Mouse (Mus musculus) thymus, adult 18-20 months (tissue): Measurements from ENCODE around the gene Scrg1.
"Not testable (repeated sequence)": the region's sequence is repeated elsewhere in the genome, so short reads cannot be mapped to it uniquely, and the experiment has no call there.

Experiments
- DNase-seq, 2 experiments: peaks; one replicate each; pipeline ENCODE4 v3.0.0; 2022; ENCODE audit warnings: mixed read lengths in 2 of 2

The Scrg1 gene

DNA sequence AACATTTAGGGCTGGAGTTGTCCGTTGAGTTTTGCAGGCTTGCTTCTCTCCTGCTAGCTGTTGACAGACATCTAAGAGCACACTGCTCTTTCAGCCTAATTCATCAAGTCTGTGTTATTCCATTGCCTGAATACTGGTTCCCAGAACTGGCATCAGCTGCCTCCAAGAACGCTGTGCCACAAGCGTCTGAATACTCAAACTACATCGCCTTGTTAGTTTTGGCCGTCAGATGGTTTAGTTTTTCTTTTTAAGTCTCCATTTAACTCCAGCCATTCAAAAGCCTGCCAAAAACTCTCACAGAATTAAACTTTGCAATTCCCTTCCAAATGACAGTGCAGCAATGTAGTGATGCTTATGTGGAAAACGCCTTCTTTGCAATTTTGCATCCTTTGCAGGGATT is 1.4 kb downstream of the Scrg1 start:
- no peak for DNase-seq

DNA sequence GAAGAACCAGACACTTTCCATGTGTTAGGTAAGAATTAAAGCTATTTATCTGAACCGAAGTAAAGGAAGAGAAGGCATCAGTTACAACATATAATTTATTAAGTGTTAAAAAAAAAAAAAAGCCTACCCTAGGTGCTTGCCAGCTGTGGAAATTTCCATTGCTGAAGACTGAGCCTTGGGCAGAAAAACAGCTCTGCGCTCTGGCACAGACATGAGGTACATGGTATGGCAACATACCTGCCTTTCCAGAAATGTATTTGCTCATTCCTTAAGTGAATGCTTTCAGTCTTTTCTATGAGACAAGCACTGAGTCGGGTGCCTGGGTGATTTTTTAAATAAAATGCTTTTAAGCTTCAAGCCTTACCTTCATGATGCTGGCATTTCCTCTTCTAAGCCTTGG is 2.2 kb downstream of the Scrg1 start:
- DNase-seq, result no peak

DNA sequence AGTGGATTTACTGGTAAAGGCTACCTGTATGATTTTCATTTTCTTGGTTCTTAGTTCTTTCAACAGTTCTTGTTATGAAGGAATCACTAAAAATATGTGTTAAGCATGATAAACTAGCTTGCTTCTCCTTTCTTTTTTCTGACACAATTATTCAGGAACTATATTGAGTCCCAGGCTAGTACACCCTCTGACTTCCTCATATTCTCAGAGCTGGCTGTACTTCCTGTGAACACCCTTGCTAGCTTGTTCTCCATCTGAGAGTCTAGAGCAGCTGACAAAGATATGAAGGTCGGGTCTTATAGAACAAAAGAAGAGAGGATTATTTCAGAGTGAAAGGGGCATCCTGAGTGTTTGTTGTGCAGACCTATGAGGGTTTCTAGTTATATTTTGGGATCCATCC is 7.1 kb downstream of the Scrg1 start:
- no peak for DNase-seq

DNA sequence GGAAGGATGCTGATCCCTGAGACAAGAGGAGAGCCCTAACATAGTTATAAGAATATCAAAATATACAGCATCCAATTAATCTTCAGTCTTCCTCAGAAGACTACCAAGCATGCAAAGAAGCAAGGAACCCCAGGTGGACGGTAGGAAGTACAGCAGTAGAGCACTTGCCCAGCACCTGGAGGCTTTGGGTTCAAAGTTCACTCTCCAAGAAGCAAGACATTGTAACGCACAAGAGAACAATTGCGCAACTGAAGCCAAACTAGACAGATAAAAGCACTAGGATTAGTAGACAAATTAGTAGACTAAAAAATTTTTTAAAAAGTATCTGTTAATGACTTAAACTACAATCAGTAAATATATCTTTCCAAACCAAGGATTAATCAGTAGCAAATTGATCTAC is 8.0 kb downstream of the Scrg1 start:
- DNase-seq, result no peak

DNA sequence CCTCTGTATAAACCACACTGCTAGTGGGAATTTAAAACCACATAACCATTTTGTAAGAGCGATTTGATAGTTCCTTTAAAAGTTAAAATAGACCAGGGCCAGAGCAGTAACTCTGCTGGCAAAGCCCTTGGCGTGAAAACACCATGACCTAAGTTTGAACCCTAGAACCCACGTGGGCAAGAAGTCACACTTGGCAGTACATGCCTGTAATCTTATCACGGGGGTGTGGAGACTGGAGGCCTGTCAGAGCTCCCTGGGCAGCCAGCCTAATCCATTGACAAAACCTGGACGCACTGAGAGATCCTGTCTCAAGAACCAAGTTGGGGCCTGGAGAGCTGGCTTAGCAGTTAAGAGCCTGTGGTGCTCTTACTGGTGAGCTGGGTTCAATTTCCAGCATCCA is 12.9 kb downstream of the Scrg1 start:
- DNase-seq, result peak in 1 of 2 experiments; percentile 13

DNA sequence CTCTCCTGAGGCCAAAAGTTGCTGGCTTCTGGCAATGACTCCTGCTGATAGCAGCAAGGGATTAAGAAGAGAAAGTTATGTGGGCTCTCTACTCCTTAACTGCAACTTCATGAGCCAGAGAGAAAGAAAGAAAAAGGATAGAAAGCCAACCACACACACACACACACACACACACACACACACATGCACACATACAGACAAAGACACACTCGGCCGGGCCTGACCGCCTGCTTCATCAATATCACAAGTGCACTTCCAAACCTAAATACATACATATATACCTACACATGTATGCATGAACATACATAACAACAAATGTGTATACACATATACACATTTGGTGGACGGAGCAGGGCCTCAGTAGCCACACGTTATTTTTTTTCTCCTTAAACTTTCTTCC is 15.1 kb downstream of the Scrg1 start:
- DNase-seq, result no peak

DNA sequence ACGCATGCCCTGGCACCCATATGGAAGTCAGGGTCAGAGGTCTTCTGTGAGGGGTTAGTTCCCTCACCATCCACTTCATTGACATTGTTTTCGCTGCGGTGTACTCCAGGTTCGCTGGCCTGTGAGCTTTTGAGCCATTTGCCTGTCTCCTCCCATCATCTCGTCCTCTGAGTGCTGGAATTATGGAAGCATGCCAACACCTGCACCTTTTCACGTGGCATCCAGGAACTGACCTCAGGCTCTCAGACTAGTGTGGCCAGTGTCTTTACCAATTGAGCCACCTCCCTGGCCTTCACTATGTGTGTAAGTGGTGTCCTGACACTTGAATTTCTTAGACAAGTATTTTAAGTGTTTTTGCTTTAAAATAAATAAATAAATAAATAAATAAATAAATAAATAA is 18.0 kb downstream of the Scrg1 start:
- DNase-seq, result no peak

- DNase-seq, result no peak
Measured at GRCm38 (mm10) chr8:57478406-57478805, 22.7 kb downstream of the Scrg1 start.

GRCm38 (mm10) chr8:57479700-57480099 is 24.0 kb downstream of the Scrg1 start:
- no peak for DNase-seq

DNA sequence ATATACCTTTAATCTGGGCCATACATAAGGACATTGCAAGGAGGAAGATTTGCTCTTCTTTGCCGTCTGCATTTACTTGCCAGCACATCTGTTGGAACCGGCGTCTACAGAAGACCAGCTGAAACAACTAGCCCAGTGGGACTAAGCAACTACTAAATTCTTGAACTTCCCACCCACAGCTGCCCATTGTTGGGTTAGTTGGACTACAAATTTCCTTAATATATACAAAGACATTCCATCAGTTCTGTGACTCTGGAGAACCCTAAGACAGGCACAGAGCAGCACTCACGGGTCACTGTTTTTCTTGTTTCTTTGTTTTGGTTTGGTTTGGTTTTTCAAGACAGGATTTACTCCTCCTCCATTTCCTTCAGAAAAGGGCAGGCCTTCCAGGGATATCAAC is 24.9 kb downstream of the Scrg1 start:
- DNase-seq, result no peak

DNA sequence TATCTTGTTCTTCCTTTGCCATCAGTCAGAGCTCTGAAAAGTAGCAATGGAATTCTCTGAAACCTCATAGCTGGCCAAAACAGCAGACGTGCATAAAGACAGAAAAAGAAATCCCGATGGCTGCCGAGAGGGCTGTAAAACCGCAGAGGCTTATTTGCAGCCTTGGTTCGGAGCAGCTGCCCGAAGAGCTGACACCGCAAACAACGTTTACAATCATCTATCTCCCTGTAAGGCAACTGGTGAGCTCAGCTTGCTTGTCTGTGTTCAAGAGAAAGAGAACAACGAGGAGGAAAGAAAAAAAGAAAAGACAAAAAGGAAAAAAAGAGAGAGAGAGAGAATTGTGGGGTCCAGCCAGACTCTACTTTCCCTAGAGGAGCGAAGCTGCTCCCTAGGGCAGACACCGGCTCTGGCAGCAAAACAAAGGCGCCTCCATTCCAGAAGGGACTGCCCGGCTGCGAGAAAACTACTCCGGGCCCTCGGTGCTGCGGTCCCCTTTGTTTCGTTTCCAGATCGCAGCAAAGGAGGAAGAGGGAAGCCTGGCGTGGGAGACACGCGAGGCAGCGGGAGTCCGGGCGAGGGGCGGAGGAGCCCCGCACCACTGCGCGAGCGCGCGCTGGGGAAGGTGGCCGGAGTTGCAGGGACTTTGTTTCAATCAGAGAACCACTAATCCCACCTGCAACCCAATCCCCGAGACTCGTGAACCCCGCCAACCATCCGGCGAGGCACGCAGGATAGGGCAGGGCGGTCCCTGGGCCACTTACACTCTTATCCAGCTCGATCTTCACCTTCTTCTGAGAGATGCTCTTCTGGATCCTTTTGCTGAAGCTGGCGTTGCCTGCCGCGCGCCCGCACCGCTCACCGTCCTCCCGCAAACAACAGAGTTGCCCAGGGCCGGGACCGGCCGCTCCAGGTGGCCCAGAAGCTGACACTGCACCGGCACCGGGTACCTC is 31.0 kb downstream of the Scrg1 start:
- DNase-seq, result peak in 1 of 2 experiments; percentile 49

GRCm38 (mm10) chr8:57487441-57488155 is 31.9 kb downstream of the Scrg1 start, which contains the start of gene Sap30:
TSS of gene Sap30 (minus strand) at chr8:57487860.
- DNase-seq, result peak; percentile 98 to 99

- DNase-seq, result peak; percentile 52 to 62
Measured at GRCm38 (mm10) chr8:57488312-57488765, 32.6 kb downstream of the Scrg1 start.

DNA sequence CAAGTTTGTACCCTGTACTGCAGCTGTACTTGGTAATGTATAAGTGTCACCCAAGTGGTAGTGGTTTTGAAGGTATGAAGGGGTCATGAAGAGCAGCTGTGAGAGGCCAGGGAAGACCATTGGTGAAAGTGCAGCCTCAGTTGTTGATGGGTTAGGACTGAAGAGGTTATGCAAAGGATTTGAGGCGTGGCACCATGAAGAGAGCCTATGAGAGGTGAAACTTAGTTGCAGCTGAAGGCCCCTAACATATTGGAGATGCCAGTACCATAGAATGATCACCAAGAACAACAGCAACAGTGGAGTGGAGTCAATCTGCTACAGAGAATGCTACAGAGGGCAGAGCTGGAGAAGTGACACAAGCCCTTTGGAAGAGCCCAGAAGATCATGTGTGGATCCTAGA is 33.6 kb downstream of the Scrg1 start:
- DNase-seq, result no peak

DNA sequence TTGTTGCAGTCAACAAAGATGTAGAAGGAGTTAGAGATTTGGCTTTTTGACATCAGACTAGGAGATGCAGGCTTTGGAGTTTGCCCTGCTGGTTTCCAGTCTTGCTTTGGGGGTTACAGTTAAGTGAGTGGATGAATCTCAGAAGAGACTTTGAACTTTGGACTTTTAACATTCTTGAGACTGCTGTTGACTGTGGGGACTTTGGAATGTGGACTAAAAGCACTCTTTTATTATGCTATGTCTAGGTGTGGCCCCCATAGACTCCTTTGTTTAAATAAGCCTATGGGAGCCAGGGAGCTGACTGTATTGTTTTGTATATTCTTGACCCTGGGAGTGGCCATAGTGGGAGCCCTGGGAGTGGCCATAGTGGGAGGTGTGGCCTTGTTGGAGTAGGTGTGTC is 34.2 kb downstream of the Scrg1 start:
- no peak for DNase-seq

- no peak for DNase-seq
Measured at GRCm38 (mm10) chr8:57491873-57492272, 36.1 kb downstream of the Scrg1 start.

DNA sequence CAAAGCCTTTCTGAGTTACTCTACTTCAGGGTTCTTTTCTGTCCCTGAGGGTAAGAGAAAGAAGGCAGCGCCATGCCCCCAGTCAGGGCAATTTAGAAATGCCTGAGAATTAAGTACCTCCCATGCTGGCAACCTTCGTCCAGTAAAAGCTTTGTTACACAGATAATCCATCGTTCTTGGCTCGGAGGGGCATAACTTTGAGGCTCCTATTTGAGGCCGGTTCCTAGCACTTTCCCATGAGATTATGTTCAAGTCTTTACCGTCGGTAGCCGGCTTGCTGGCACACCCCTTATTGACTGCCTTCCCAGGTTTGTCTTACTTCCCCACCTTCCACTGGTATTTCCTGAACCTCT is 42.7 kb downstream of the Scrg1 start:
- DNase-seq, result no peak

GRCm38 (mm10) chr8:57498847-57499511 is 43.3 kb downstream of the Scrg1 start:
- no peak for DNase-seq

DNA sequence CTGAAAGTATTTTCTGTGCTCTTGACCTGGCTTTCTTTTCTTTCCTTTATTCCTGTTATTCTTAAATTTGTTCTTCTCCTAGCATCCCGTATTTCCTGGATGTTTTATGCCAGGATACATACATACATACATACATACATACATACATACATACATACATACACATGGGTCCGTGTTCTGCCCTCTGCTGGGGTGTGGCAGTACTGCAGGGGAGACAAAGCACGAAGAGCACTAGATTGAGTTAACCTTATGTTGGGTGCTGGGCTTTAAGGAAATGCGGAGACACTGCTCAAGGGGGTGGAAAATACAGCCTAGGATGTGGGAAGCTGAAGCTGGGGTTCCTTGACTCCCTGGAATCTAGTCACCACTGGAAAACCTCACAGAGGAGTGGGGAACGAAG is 47.9 kb downstream of the Scrg1 start:
- peak; percentile 47 to 55 for DNase-seq

DNA sequence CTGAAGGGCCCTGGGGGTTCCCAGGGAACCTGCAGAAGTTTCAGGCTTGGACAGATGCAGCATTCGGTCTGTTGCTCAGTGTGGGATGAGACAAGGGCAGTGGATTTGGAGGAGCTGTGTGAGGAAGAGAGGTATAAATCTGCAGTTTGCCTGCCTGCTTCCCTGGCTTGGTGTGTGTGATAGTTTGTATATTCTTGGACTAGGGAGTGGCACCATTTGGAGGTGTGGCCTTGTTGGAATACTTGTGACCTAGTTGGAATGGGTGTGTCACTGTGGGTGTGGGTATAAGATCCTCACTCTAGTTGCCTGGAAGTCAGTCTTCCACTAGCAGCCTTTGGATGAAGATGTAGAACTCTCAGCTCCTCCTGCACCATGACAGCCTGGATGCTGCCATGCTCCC is 49.8 kb downstream of the Scrg1 start:
- DNase-seq, result not testable (repeated sequence)

DNA sequence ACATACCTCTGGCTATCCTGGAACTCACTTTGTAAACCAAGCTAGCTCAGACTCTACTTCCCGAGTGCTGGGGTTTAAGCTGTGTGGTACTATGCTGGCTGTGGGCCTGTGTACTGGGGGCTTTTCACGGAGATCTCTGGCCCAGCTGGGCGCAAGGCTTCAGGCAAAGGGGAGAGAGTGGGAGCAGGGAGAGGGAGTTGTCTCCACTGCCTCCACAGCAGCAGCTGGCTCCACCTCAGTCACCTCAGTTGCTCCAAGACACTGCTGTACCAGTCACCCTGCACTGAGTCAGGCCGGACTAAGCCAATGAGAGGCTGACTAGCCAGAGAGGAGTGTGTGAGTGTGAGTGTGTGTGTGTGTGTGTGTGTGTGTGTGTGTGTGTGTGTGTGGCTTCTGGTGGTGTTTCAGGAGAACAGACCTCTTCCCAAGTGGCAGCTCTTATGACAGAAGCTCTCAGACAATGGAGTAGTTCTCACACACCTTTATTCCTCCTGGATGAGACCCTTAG is 51.9 kb downstream of the Scrg1 start:
- no peak for DNase-seq

- no peak for DNase-seq
Measured at GRCm38 (mm10) chr8:57508657-57509056, 52.9 kb downstream of the Scrg1 start.

DNA sequence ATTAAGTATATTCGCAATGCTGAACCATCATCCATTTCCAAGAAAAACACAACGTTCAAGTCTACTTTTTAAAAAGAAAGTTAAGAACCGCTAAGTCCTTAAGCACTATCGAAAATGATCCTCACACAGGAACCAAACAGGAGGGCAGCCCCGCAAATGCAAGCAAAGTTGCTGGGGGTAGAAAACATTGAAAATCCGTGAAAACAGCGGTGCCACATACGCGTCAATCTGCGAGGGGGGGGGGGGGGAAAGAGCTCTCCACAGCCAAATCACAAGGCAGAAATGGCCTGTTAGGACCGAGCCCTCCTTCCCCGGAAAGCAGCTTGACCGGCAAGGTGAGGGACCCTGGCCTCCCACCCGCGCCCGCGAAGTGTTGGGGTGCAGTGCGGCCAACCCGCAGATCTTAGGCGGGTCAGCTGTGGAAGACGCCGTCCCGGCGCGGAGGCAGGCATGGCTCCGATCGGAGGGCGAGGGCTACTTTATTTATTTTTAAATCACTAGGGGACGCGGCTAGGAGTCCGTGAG is 55.1 kb downstream of the Scrg1 start:
- no peak for DNase-seq
